Mouse (Mus musculus) liver, embryonic 13.5 days (tissue): Measurements from ENCODE around the gene Ldlrad2. TPM values are rescaled to one million over a fixed set of nuclear protein-coding genes. Genes with fewer than 3 reads are reported as not detected.
"Not testable (repeated sequence)": the region's sequence is repeated elsewhere in the genome, so short reads cannot be mapped to it uniquely, and the experiment has no call there.

Experiments
- ATAC-seq: fragments of 200-750 bp; cut with Nextera tagmentation; 2 replicates; pipeline ENCODE4 v1.8.0; 2017; ENCODE audit warnings: low read depth, mild to moderate bottlenecking, moderate number of reproducible peaks, moderate library complexity
- DNase-seq: peaks from one replicate; pipeline ENCODE4 v3.0.0; 2022
- H3K27ac ChIP-seq: fragments of 300-500 bp; sonication (generic); 2 replicates; pipeline ENCODE4 v1.5.1; 2015; ENCODE audit warnings: moderate library complexity, mild to moderate bottlenecking, inconsistent platforms
- H3K27me3 ChIP-seq: fragments of 300-500 bp; sonication (generic); 2 replicates; pipeline ENCODE4 v1.6.1; 2015; ENCODE audit warnings: mild to moderate bottlenecking, inconsistent platforms
- H3K36me3 ChIP-seq: fragments of 300-500 bp; sonication (generic); 2 replicates; pipeline ENCODE4 v1.6.1; 2015; ENCODE audit warnings: mild to moderate bottlenecking, inconsistent platforms
- H3K4me1 ChIP-seq: fragments of 300-500 bp; sonication (generic); replicated peaks from 2 replicates; pipeline ENCODE4 v1.6.1; 2015; ENCODE audit warnings: inconsistent platforms
- H3K4me2 ChIP-seq: fragments of 300-500 bp; sonication (generic); 2 replicates; pipeline ENCODE4 v1.6.1; 2015; ENCODE audit warnings: inconsistent platforms, mild to moderate bottlenecking, moderate library complexity
- H3K4me3 ChIP-seq: fragments of 300-500 bp; sonication (generic); replicated peaks from 2 replicates; pipeline ENCODE4 v1.5.1; 2015; ENCODE audit warnings: mild to moderate bottlenecking, inconsistent platforms
- H3K9ac ChIP-seq: fragments of 300-500 bp; sonication (generic); 2 replicates; pipeline ENCODE4 v1.6.1; 2015; ENCODE audit warnings: mild to moderate bottlenecking, inconsistent platforms
- H3K9me3 ChIP-seq: fragments of 300-500 bp; sonication (generic); replicated peaks from 2 replicates; pipeline ENCODE4 v1.6.1; 2016; ENCODE audit warnings: inconsistent platforms
- WGBS: fragments of 180-500 bp; shearing (Covaris S2); methylation state at CpG from one replicate; pipeline ENCODE4 v1.1.7; 2015; ENCODE audit not compliant: insufficient replicate concordance; 5-methylcytosine and 5-hydroxymethylcytosine counted together
- polyA plus RNA-seq: library from polyadenylated mRNA; unstranded; fragments of >200 nt; fragmentation: Nextera tagmentation; extraction: Ambion mirVana; gene quantifications from 2 replicates; pipeline ENCODE4 v1.2.1, GENCODE M21; 2015

The Ldlrad2 gene
- polyA plus RNA-seq, 1 experiment from 2014 or later = not detected

DNA sequence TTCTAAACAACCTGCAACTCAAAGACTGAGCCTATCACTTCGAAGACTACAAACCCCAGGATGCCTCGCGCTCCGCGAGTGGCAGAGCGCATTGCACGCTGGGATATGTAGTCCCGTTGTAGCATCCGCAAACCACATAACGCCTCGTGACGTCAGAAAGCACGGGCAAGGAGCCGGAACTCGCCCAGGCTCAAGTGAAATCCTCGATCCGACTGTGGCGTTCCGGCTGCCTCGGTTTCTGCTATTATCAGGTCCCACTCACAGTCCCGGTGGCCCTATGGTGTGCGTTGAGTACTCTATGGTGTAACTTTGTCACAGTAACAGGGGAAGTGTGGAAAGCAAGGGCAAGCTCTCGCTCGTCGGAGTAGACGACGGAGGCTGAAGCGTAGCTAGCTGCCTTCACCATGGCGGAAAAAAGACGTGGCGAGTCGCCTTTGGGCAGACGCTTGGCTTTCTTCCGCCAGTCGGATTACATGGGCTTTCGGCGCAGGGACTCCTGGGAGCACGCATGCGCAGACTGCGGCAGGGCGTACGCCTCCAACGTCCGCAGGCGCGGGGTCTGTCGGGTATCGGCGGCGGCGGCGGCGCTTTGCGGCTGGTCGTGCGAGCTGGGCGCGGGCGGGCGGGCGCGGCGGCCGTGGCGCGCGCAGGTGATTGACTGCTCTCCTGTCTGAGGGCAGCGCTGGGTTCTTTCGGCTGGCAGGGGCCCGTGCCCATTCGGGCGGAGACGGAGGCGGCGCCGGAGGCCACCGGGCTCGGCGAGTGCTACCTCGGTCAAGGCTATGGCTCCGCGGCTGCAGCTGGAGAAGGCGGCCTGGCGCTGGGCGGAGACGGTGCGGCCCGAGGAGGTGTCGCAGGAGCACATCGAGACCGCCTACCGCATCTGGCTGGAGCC lies 19.5 kb upstream of the Ldlrad2 start, which contains the start of gene Usp48:
Gene Usp48 (plus strand): TSS at position 155 of the 895 bp plus-strand sequence.
- H3K4me2 ChIP-seq = peak within 1 kb of the TSS; percentile 85
- peaks cover 39% of the 10 kb centered on the region for H3K4me1 ChIP-seq
- H3K36me3 ChIP-seq = peaks cover 8% of the 10 kb centered on the region; the same call in 1 of the 2 replicates
- H3K4me3 ChIP-seq = peak within 1 kb of the TSS; percentile 94
- H3K27ac ChIP-seq = peak within 1 kb of the TSS; percentile 99
- WGBS = under 1% methylated on average over 90 of the region's 92 CpGs
- ATAC-seq (peak; percentile 89), DNase-seq (peak; percentile 97)
- H3K9ac ChIP-seq = peak within 1 kb of the TSS; percentile 89
- H3K9me3 ChIP-seq = no peaks in the 10 kb centered on the region
- no peaks in the 10 kb centered on the region for H3K27me3 ChIP-seq

DNA sequence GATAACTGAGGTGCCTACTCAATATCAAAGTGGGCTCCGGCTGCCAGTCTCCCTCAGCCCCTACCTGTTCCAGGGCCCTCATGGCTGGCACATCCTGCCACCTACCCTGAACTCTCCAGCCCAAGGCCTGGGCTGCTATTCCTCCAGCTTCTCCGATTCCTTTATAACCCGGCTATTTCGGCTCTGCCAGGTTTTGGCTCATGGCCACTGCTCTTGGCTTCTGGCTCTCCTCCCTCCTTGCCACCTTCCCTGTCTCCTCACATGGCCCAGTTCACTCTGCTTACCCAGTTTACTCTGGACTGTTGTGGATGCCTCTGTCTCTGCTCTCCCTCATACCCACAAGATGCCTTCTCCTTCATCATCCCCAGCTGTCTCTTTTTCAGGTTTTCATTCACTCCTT lies 16.6 kb upstream of the Ldlrad2 start:
- Histone ChIP-seq H3K9ac (no peak overlapping the region), H3K27me3 (no peaks in the 10 kb centered on the region), H3K4me1 (peaks cover 11% of the 10 kb centered on the region), H3K27ac (no peak overlapping the region), H3K4me2 (no peak overlapping the region), H3K4me3 (no peak overlapping the region), H3K36me3 (no peaks in the 10 kb centered on the region), H3K9me3 (no peaks in the 10 kb centered on the region)
- DNase-seq = no peak
- WGBS = 64% methylated on average over 4 of the region's 4 CpGs
- no peak for ATAC-seq

DNA sequence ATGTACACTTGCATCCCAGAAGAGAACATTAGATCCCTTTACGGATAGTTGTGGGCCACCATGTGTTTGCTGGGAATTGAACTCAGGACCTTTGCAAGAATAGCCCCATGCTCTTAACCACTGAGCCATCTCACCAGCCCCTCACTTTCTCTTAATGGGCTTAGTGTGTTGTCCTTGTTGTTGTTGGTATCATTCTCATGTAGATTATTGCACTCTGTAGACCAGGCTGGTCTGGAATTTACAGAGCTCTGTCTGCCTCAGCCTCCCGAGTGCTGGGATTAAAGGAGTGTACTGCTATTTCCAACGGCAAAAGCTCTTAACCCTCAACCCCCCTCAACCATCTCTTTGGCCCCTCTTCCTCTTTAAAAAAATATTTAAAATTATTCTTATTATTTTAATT lies 15.2 kb upstream of the Ldlrad2 start:
- Histone ChIP-seq H3K4me2 (no peak overlapping the region), H3K9me3 (no peaks in the 10 kb centered on the region)
- no peak for DNase-seq

DNA sequence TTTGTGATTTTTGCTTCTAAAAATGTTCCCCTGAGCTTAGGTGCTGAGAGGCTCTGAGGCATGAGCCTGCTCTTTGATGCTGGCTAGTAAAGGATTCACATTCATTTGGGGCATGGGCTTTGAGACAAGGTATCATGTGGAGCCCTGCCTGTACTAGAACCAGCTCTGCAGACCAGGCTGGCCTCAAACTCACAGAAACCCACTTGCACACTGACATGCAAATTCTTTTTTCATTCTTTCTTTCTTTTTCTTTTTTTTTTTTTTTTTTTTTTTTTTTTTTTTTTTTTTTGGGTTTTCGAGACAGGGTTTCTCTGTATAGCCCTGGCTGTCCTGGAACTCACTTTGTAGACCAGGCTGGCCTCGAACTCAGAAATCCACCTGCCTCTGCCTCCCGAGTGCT lies 14.7 kb upstream of the Ldlrad2 start:
- H3K4me1 ChIP-seq, H3K27me3 ChIP-seq, H3K9me3 ChIP-seq, H3K9ac ChIP-seq, H3K4me3 ChIP-seq, DNase-seq, H3K27ac ChIP-seq, ATAC-seq, H3K36me3 ChIP-seq, H3K4me2 ChIP-seq: not testable (repeated sequence)
- 73% methylated on average over 2 of the region's 3 CpGs for WGBS

More for the DNA sequence above, 15.2 kb upstream of the Ldlrad2 start:
- ATAC-seq = no peak
- H3K9ac ChIP-seq = no peak overlapping the region
- H3K4me3 ChIP-seq = no peak overlapping the region
- no peaks in the 10 kb centered on the region; the same call in 1 of the 2 replicates for H3K4me1 ChIP-seq
- WGBS = 76% methylated on average over 3 of the region's 3 CpGs
- no peaks in the 10 kb centered on the region for H3K36me3 ChIP-seq
- no peaks in the 10 kb centered on the region for H3K27me3 ChIP-seq
- H3K27ac ChIP-seq = no peak overlapping the region

DNA sequence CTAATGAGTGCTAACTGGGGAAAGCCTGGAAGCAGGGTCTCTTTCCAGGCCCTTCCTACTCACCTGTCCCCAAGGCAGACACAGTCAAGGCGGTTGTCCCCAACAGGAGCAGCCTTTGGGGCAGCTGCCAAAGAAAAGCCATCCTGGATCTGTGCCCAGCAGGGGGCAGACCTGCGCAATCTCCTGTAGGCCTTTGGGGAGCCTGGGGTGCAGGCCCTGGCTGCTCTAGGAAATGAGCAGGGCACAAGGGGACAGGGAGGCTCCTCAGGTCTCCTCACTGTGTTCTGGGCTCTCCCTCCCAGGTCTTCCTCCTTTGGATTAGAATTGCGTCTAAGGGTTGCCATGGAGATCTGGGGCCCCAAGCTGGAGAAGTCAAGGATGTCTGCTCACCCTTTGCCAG lies 7.4 kb upstream of the Ldlrad2 start:
- H3K4me3 ChIP-seq = no peak overlapping the region
- H3K27ac ChIP-seq = no peak overlapping the region
- H3K9ac ChIP-seq = no peak overlapping the region
- H3K36me3 ChIP-seq = no peaks in the 10 kb centered on the region
- peaks cover 33% of the 10 kb centered on the region for H3K27me3 ChIP-seq
- no peaks in the 10 kb centered on the region for H3K9me3 ChIP-seq
- 69% methylated on average over 3 of the region's 3 CpGs for WGBS
- H3K4me2 ChIP-seq = no peak overlapping the region
- ATAC-seq = no peak
- peak; percentile 30 for DNase-seq
- H3K4me1 ChIP-seq = 0 out of 2 replicates have a peak, but pooled peaks cover 3% of the 10 kb centered on the region

DNA sequence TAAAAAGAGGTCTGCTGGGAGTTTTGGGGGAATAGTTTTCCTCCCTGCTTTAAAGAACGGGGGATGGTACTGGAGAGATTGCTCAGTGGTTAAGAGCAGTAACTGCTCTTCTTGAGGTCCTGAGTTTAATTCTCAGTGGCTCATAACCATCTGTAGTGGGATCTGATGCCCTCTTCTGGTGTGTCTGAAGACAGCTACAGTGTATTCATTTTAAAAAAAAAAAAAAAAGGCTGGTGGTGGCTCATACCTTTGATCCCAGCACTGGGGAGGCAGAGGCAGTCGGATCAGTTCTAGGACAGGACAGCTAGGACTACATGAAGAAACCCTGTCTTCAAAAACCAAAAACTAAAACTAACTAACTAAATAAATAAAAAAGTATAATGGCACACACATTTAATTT lies 5.9 kb upstream of the Ldlrad2 start:
- Histone ChIP-seq H3K9ac (no peak overlapping the region), H3K36me3 (no peaks in the 10 kb centered on the region), H3K4me2 (no peak overlapping the region), H3K27ac (no peak overlapping the region), H3K27me3 (peaks cover 38% of the 10 kb centered on the region), H3K9me3 (no peaks in the 10 kb centered on the region), H3K4me1 (0 out of 2 replicates have a peak, but pooled peaks cover 3% of the 10 kb centered on the region), H3K4me3 (no peak overlapping the region)
- no peak for ATAC-seq
- WGBS = 47% methylated on average over 2 of the region's 2 CpGs
- no peak for DNase-seq

DNA sequence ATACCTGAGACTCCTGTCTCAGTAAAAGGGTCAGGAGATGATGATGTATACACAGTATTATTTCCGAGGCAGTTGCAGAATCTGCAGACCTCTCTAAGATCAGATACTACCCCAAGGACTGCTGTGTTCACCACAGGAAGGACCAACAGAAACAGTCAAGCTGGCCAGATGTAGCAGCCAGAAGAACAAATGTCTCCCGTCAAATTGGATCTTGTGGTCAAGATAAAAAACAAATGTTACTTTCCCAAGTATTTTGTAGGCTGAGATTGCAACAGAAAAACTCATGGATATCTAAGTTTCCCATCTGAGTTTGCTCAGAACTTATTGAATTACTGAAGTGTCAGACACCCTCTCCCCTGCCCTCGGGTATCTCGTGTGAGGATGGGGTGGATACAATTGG lies 5.4 kb upstream of the Ldlrad2 start:
- H3K9me3 ChIP-seq = no peaks in the 10 kb centered on the region
- peaks cover 38% of the 10 kb centered on the region for H3K27me3 ChIP-seq
- no peak overlapping the region for H3K27ac ChIP-seq
- WGBS = 29% methylated on average over 4 of the region's 4 CpGs
- H3K9ac ChIP-seq = no peak overlapping the region
- H3K4me1 ChIP-seq = 0 out of 2 replicates have a peak, but pooled peaks cover 3% of the 10 kb centered on the region
- no peak overlapping the region for H3K4me3 ChIP-seq
- no peaks in the 10 kb centered on the region for H3K36me3 ChIP-seq
- ATAC-seq (no peak), DNase-seq (no peak)
- no peak overlapping the region for H3K4me2 ChIP-seq

DNA sequence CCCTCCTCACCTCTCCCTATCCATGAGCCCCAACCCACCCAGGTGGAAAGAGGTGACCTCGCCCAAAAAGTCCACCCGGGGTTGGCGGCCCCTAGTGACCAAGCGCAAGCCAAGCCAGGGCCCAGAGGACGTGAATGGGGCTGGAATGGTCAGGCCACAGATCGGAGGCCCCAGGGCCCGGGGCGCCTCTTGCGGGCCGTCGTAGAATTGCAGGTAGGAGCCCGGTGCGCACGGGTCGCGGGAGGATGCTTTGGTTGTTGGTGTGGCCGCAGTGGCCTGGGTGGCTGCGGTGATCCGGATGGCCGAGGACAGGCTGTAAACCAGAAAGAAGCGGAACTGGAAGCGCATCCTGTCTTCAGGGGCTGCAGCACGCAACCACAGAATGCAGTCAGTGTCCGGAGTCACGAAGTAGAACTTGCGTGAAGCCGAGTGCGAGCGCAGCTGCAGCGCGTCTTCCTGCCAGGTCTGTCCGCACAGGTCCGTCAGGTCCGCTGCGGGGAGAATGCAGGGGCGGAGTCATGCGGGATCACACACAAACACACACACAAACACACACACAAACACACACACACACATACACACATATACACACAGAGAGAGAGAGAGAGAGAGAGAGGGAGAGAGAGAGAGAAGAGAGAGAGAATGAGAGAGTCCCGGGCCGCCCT lies 3.9 kb upstream of the Ldlrad2 start:
- peak; percentile 22 for DNase-seq
- Histone ChIP-seq H3K4me2 (peak overlapping the region; percentile 55), H3K27ac (no peak overlapping the region), H3K9me3 (no peaks in the 10 kb centered on the region), H3K9ac (no peak overlapping the region), H3K27me3 (peaks cover 38% of the 10 kb centered on the region), H3K4me1 (0 out of 2 replicates have a peak, but pooled peaks cover 3% of the 10 kb centered on the region), H3K4me3 (peak overlapping the region; percentile 27; the same call in 1 of the 2 replicates), H3K36me3 (no peaks in the 10 kb centered on the region)
- no peak for ATAC-seq
- whole genome bisulfite sequencing = 6% methylated on average over 39 of the region's 39 CpGs

DNA sequence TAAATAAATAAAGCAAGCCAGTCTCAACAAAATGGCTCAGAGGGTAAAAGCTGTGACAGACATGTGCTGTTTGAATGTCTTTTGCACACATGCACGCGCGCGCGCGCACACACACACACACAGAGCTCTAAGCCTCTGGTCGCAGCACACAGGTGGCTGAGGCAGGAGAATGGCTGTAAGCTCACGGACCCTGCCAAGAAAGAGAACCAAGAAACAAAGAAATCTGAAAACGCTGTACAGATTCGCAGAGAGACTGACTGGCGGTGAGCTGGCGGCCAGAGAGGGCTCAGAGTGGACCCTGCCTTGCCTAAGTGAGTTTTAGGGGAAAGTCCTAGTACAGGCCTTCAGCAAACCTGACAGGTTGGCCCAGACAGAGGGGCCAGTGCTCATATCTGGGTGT lies 3.1 kb upstream of the Ldlrad2 start:
- Histone ChIP-seq H3K9me3 (no peaks in the 10 kb centered on the region), H3K9ac (no peak overlapping the region), H3K27me3 (peaks cover 38% of the 10 kb centered on the region), H3K4me2 (no peak overlapping the region), H3K36me3 (no peaks in the 10 kb centered on the region), H3K4me1 (0 out of 2 replicates have a peak, but pooled peaks cover 3% of the 10 kb centered on the region), H3K4me3 (no peak overlapping the region), H3K27ac (no peak overlapping the region)
- WGBS = 89% methylated on average over 12 of the region's 12 CpGs
- no peak for ATAC-seq
- DNase-seq = no peak

DNA sequence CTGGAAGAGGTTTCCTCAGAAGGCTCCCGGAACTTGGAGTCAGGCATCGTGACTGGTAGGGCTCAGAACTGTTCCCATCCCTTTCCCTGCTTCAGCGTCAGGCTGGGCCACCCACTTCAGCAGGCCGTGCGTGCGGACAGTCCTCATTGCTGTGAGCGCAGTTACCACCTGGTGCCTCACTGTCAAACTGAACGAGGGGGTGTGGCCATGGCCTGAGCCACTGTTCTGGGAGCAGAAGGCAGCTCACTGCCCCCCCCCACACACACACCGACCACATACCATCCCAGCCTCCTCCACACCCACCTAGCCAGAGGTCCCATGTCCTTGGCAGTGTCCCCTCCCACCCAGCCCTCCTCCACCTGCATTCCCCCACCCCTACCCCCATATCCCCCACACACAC lies 4.5 kb downstream of the Ldlrad2 start:
- no peaks in the 10 kb centered on the region for H3K27me3 ChIP-seq
- ATAC-seq = no peak
- DNase-seq = no peak
- no peak overlapping the region for H3K4me3 ChIP-seq
- no peaks in the 10 kb centered on the region for H3K9me3 ChIP-seq
- 72% methylated on average over 9 of the region's 9 CpGs for WGBS
- no peak overlapping the region for H3K27ac ChIP-seq
- peaks cover 13% of the 10 kb centered on the region; the same call in 1 of the 2 replicates for H3K36me3 ChIP-seq
- no peak overlapping the region for H3K4me2 ChIP-seq
- no peaks in the 10 kb centered on the region for H3K4me1 ChIP-seq
- H3K9ac ChIP-seq = no peak overlapping the region

DNA sequence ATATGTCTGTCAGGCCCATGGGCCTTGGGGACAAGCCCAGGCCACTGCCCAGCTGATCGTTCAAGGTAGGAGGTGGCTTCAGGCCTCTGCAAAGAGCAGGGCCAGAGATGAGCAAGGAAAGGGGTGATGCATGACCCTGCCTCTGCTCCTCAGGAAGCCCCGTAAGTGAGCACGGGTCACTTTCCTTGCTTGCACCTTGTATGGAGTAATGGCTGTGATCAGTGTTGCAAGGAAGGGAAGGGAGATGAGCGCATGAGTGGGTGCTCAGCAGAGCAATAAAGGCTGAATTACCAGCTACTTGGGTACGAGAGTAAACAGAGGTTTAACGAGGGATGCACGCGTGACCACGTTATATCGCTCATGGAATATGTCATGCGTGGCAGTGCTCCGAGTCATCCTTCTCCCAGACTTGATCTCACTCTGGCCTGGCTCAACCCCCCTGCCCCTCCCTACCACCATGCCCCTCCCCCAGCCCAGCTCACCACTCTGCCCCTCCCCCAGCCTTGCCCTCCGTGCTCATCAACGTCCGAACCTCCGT lies 17.6 kb downstream of the Ldlrad2 start:
- H3K27me3 ChIP-seq = no peaks in the 10 kb centered on the region
- H3K4me3 ChIP-seq = no peak overlapping the region
- H3K9ac ChIP-seq = no peak overlapping the region
- WGBS = 82% methylated on average over 16 of the region's 16 CpGs
- H3K9me3 ChIP-seq = no peaks in the 10 kb centered on the region
- H3K4me2 ChIP-seq = no peak overlapping the region
- ATAC-seq (no peak), DNase-seq (no peak)
- peaks cover 26% of the 10 kb centered on the region for H3K36me3 ChIP-seq
- no peak overlapping the region for H3K27ac ChIP-seq
- no peaks in the 10 kb centered on the region for H3K4me1 ChIP-seq
